Mouse (Mus musculus) bone marrow, adult 2 months (tissue): Measurements from ENCODE around the gene Gjb4.

Experiments used
- CTCF ChIP-seq: fragments of 200-500 bp; IDR thresholded peaks from 2 replicates; pipeline ENCODE4 v1.5.1; 2011; ENCODE audit warnings: low read length, control low read depth; ENCODE audit not compliant: control insufficient read depth, insufficient read depth
- POLR2A ChIP-seq: fragments of 200-500 bp; IDR thresholded peaks from 2 replicates; pipeline ENCODE4 v1.6.1; 2011; ENCODE audit warnings: low read depth, mild to moderate bottlenecking, control low read depth, low read length, borderline replicate concordance; ENCODE audit not compliant: control insufficient read depth

GRCm38 (mm10) chr4:127353951-127354438, at the start of gene Gjb4:
- TF ChIP-seq CTCF (no peak), POLR2A (no peak)
